Mouse (Mus musculus) spleen, adult 2 months (tissue): ENCODE data around the gene Mrpl37. TPM values are rescaled to one million over a fixed set of nuclear protein-coding genes. Genes with fewer than 3 reads are reported as not detected.

ENCODE experiments used
- DNase-seq, 2 experiments: peaks; one replicate each; pipeline versions ENCODE4 v3.0.0 to v3.0.0-alpha.2; 2012 to 2021; ENCODE audit warnings: low spot score in 2 of 2, low read depth in 1 of 2
- H3K27ac ChIP-seq: fragments of 200-500 bp; 2 replicates; pipeline ENCODE4 v1.5.1; 2012; ENCODE audit warnings: low read length, inconsistent platforms; ENCODE audit not compliant: insufficient read depth
- H3K27me3 ChIP-seq: fragments of 200-500 bp; 2 replicates; pipeline ENCODE4 v1.6.1; 2012; ENCODE audit warnings: mild to moderate bottlenecking, moderate library complexity, low read length, inconsistent platforms; ENCODE audit not compliant: control insufficient read depth, insufficient read depth
- H3K36me3 ChIP-seq: fragments of 200-500 bp; 2 replicates; pipeline ENCODE4 v1.6.1; 2012; ENCODE audit warnings: mild to moderate bottlenecking, low read length, inconsistent platforms; ENCODE audit not compliant: control insufficient read depth, insufficient read depth
- H3K4me1 ChIP-seq: fragments of 200-500 bp; 2 replicates; pipeline ENCODE4 v1.6.1; 2011; ENCODE audit warnings: inconsistent platforms; ENCODE audit not compliant: control insufficient read depth, insufficient read depth, insufficient read length
- H3K4me3 ChIP-seq: fragments of 200-500 bp; 2 replicates; pipeline ENCODE4 v1.5.1; 2011; ENCODE audit warnings: mild to moderate bottlenecking, inconsistent platforms; ENCODE audit not compliant: insufficient read depth, insufficient read length; ENCODE audit errors: extremely low read depth
- CTCF ChIP-seq: fragments of 200-500 bp; IDR thresholded peaks from 2 replicates; pipeline ENCODE4 v1.5.1; 2011; ENCODE audit warnings: mild to moderate bottlenecking, inconsistent platforms; ENCODE audit not compliant: insufficient read depth, insufficient read length, insufficient replicate concordance; ENCODE audit errors: extremely low read depth
- POLR2A ChIP-seq: fragments of 200-500 bp; IDR thresholded peaks from 2 replicates; pipeline ENCODE4 v1.6.1; 2011; ENCODE audit warnings: low read depth, low read length, inconsistent platforms
- whole genome bisulfite sequencing: fragments of 180-500 bp; shearing (Covaris S2); methylation state at CpG from one replicate; pipeline ENCODE4 v1.1.7; 2018; 5-methylcytosine and 5-hydroxymethylcytosine counted together
- polyA plus RNA-seq: library from polyadenylated mRNA; depleted of rRNA; stranded (reverse); fragments of >200 nt; gene quantifications from 2 replicates; pipeline ENCODE4 v1.2.3, GENCODE M21; 2012

Gene Mrpl37
- polyA plus RNA-seq, 1 experiment = 31.9 TPM

DNA sequence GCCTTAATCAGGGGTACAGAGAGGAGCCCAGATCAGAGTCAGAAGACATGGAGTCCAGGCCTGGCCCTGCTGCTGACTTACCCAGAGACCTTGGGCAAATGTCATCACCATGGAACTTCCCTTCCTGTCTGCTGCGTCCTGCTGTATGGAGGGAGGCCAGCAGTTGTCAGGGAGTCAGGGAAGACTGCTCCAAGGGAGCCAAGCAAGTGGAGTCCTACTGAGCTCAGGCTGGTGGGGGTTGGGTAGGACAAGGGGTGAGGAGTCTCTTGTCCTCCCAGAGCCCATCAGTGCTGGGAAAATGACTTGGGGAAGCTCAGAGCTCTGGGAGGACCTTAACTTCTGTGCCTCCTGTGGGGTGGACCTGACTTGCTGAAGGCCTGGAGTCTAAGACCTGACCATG is 17.7 kb upstream of the Mrpl37 start:
- no peak for DNase-seq
- TF ChIP-seq POLR2A (no peak), CTCF (no peak)
- H3K36me3 ChIP-seq = no peaks in the 10 kb centered on the region
- no peaks in the 10 kb centered on the region for H3K27me3 ChIP-seq
- no peak overlapping the region for H3K27ac ChIP-seq
- no peak overlapping the region for H3K4me3 ChIP-seq
- 67% methylated on average over 1 of the region's 1 CpGs for WGBS
- no peaks in the 10 kb centered on the region; the same call in 1 of the 2 replicates for H3K4me1 ChIP-seq

DNA sequence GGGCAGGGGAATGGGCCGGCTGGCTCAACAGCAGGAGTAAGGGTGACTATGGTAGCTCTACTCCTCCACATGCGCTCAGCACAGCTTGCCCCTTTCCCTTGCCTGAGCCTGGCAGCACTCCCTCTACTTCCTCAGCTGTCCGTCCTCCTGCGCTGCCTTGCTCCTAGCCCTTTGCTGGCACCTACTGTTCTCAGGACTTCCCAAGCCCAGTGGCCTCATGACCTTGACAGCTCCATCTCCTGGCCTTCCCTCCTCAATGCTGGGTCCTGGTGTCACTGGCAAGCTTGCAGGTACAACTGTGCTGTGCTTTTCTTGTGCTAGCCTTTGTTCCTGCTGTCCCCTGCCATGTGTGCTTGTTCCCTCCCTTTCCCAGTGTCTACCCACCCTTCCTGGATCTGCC is 16.5 kb upstream of the Mrpl37 start:
- H3K4me3 ChIP-seq = no peak overlapping the region
- no peaks in the 10 kb centered on the region; the same call in 1 of the 2 replicates for H3K4me1 ChIP-seq
- WGBS = 94% methylated on average over 4 of the region's 4 CpGs

GRCm38 (mm10) chr4:107082185-107082584 is 15.5 kb upstream of the Mrpl37 start:
- DNase-seq = no peak
- Histone ChIP-seq H3K4me1 (no peaks in the 10 kb centered on the region; the same call in 1 of the 2 replicates), H3K4me3 (no peak overlapping the region), H3K27me3 (no peaks in the 10 kb centered on the region), H3K36me3 (no peaks in the 10 kb centered on the region), H3K27ac (no peak overlapping the region)
- whole genome bisulfite sequencing = 83% methylated on average over 3 of the region's 3 CpGs
- TF ChIP-seq CTCF = no peak
- no peak for TF ChIP-seq POLR2A

More for the DNA sequence above, 16.5 kb upstream of the Mrpl37 start:
- H3K27me3 ChIP-seq = no peaks in the 10 kb centered on the region
- no peaks in the 10 kb centered on the region for H3K36me3 ChIP-seq
- TF ChIP-seq POLR2A = no peak
- no peak for TF ChIP-seq CTCF
- no peak overlapping the region for H3K27ac ChIP-seq
- no peak for DNase-seq

GRCm38 (mm10) chr4:107079716-107080115 is 13.0 kb upstream of the Mrpl37 start:
- TF ChIP-seq POLR2A (no peak), CTCF (no peak)
- Histone ChIP-seq H3K36me3 (no peaks in the 10 kb centered on the region), H3K27ac (no peak overlapping the region), H3K4me1 (no peaks in the 10 kb centered on the region; the same call in 1 of the 2 replicates), H3K27me3 (no peaks in the 10 kb centered on the region), H3K4me3 (no peak overlapping the region)
- DNase-seq = no peak

DNA sequence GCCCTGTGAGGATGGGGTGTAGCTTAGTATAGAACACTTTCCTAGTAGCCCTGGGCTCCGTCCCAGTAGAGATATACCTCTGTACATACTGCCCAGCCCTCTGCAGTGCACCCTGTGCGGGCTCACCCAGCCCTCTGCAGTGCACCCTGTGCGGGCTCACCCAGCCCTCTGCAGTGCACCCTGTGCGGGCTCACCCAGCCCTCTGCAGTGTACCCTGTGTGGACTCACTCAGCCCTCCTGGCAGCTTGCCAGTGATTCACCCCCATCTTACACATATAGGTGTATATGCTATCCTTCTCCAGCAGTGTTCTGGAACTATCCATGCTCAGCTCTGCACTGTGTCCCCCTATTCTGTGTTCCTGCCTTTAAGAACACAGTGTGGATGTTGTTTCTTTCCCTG is 12.2 kb upstream of the Mrpl37 start:
- no peaks in the 10 kb centered on the region for H3K36me3 ChIP-seq
- no peaks in the 10 kb centered on the region; the same call in 1 of the 2 replicates for H3K4me1 ChIP-seq
- 83% methylated on average over 4 of the region's 4 CpGs for WGBS
- no peak overlapping the region for H3K4me3 ChIP-seq
- DNase-seq = no peak
- H3K27ac ChIP-seq = no peak overlapping the region
- H3K27me3 ChIP-seq = no peaks in the 10 kb centered on the region
- TF ChIP-seq CTCF (no peak), POLR2A (no peak)

- H3K36me3 ChIP-seq = no peaks in the 10 kb centered on the region
- no peak for TF ChIP-seq CTCF
- H3K4me1 ChIP-seq = no peaks in the 10 kb centered on the region; the same call in 1 of the 2 replicates
- 87% methylated on average over 5 of the region's 5 CpGs for WGBS
- H3K27ac ChIP-seq = no peak overlapping the region
- no peak for DNase-seq
- no peak overlapping the region for H3K4me3 ChIP-seq
- H3K27me3 ChIP-seq = no peaks in the 10 kb centered on the region
Measured at GRCm38 (mm10) chr4:107075456-107075855, 8.8 kb upstream of the Mrpl37 start.

- no peaks in the 10 kb centered on the region for H3K27me3 ChIP-seq
- TF ChIP-seq POLR2A = no peak
- TF ChIP-seq CTCF = no peak
- H3K4me3 ChIP-seq = no peak overlapping the region
- H3K27ac ChIP-seq = no peak overlapping the region
- H3K36me3 ChIP-seq = no peaks in the 10 kb centered on the region
- no peak for DNase-seq
- WGBS = 90% methylated on average over 9 of the region's 9 CpGs
- no peaks in the 10 kb centered on the region for H3K4me1 ChIP-seq
Measured at GRCm38 (mm10) chr4:107072343-107072742, 5.7 kb upstream of the Mrpl37 start.
